Mouse (Mus musculus): Measurements from ENCODE around the gene Mdfi.
A peak's percentile ranks its signal among the peaks of the same experiment; 100 is the strongest.

Mdfi gene

DNA sequence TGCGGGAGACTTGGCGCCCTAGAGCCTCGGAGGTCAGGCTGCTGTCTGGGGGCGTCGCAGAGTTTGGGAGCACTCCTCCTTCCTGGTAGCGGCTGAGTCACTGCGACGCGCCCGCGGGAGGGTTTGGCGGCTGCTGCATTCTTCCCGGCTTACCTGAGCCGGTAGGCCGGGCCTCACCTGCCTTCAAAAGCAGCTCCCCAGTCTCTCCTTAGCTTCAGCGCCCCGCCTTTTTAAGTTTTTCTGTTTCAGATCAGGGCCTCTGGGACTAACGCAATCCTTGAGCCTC lies at the start of gene Mdfi:
Gene Mdfi (minus strand): TSS at position 210 of the 286 bp plus-strand sequence.
- peak; percentile 26 for DNase-seq (ENCODE audit: low spot score)

DNA sequence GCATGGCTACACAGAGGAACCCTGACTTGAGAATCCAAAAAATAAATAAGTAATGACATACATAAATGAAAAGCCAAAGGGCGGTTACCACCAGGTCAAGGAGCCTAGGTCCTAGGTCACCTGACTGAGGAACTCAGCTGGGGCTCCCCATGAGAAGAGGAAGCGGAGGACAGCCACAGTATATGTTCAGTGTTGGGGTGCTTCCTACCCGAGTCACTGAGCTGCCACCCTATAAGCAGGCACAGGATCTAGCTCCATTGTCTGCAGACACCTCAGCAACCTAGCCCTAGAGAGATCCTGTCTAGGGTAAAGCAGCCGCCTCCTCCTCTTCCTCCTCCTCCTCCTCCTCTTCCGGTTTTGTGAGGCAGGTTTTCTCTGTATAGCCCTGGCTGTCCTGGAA lies 48.6 kb upstream of the Mdfi start:
- no peak for DNase-seq (ENCODE audit: low spot score)

DNA sequence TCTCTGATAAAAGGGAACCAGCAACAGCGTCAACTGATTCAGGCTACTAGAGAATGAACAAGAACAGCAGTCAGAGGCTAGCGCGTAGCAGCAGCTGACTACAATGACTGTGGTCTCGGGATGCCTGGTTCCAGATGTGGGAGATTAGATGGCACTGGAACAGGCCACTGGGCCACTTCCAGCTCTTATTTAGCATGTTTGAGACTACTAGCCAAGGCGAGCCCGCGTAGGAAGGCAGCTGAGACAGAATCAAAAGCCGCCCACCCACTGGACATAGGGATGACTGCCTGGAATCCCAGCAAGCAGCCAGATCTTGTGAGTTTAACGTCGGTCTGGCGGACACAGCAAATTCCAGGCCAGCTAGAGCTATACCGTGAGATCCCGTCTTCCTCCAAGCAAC lies 46.8 kb upstream of the Mdfi start:
- DNase-seq (ENCODE audit: low spot score) = no peak

DNA sequence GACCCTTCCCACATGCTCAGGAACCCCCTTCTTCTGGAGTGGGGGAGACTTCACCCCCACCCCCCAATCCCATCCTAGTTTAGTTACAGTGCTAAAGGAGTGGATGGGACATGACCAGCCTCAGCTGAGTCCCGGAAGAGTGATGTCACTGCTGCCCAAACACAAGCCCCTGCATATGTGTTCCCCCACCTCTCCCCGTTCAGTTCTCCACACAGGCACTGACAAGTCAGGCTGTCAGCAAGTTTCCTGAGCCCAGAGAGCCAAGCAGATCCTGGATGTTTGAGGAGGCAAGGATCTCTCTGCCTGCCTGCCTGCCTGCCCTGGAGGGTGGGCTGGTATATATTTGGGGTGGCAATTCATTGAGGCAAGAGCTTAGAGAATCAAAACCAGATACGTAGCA lies 44.7 kb upstream of the Mdfi start:
- DNase-seq (ENCODE audit: low spot score) = no peak

DNA sequence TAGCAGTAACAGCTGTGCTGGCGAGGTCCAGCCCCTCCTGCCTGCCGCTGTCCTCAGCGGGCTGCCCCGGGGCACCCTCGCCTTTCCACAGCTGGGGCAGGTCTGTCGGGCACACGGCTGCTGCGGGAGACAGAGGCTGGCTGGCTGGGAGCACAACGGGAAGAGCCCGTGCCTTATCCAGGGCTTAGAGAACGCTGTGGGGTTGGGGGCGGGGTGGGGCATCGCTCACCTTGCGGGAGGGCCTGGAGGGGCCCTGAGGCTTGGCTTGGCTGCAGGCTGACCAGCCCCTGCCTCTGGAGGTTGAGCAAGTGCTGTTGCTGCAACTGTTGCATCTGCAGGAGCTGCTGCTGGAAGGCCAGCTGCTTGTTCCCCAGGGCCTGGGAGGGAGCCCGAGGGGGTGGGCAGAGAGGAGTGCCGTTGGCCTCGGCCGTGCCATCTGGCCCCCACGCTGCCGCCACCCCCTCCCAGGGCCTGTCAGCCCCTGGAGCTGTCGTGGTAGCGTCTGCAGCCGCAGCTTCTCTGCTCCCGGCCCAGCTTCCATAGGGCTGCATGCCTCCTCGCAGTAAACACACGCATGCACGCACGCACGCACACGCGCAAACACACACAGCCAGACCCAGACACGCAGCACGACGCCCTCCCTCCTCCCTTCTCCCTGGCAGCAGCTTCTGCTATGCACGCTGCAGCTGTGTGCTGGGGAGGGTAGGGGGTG lies 44.0 kb upstream of the Mdfi start:
- no peak for DNase-seq (ENCODE audit: low spot score)

DNA sequence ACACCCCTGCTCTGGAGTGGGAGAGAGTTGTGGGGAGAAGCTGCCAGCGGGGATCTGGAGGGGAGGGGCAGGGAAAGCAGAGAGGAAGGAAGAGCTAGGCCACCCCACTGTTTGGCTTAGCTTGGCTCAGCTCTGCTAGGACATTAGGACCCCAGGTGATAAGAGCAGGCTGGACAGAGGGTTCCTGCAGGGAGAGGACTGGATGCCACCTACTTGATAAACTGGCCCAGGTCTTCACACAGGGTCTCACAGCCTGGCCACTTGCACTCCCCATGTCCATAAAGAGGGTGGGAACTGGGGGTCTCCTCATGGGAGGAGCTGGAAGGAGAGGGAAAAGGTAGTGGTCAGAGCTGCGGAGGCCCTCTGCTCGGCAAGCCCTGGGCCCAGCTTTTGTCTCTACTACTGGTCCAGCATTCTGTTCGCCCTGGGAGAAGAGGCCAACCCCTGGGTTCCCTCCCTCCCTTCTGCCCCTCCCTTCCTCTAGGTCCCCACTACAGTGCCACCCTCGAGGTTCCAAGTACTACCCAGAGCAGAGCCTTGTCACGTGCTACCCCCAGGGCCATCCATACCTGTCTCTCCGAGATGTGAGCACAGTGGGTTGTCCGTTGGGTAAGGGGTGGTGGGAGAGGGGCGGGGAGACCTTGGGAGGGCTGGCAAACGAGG lies 43.4 kb upstream of the Mdfi start:
- DNase-seq (ENCODE audit: low spot score) = no peak

DNA sequence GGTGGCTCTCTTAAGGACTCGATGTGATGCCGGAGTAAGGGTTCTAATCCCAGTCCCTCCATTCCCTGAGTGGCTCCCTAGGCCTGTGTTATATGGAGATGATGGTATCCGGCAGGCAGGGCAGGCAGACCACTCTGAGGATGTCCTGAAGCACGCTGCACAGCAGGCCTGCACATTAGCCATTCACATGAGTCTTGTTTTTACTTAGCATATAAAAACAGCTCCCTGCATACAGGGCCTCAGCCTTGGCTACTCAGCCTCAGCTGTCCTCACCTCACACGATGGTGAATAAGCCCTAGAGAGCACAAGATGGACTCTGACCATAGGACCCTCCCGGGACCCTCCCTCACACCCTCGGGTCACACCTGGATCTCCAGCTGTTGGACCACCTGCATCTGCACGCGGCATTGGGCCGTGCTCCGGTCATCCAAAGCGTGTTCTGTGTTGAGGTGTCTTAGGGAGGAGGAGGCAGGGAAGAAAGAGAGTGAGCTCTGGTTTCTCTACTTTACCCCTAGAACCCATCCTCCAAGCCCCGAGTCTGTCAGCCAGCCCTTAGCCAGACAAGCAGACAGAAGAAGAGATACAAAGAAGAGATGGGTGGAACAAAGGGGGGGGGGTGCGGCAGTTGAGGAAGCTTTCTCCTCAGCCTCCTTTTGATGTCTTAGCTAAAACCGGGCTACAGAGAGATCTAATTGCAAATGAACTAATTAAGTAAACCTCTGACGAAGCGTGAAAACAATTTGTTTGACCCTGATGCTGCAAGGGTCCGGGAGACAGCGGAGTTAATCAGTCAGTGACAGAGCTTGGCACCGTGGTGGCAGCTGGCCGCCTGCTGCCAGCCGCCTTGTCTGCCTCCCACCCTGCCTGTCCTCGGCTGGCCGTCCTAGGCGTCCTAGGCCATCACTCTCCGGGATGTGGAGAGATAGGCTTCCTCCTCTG lies 42.6 kb upstream of the Mdfi start:
- no peak for DNase-seq (ENCODE audit: low spot score)

DNA sequence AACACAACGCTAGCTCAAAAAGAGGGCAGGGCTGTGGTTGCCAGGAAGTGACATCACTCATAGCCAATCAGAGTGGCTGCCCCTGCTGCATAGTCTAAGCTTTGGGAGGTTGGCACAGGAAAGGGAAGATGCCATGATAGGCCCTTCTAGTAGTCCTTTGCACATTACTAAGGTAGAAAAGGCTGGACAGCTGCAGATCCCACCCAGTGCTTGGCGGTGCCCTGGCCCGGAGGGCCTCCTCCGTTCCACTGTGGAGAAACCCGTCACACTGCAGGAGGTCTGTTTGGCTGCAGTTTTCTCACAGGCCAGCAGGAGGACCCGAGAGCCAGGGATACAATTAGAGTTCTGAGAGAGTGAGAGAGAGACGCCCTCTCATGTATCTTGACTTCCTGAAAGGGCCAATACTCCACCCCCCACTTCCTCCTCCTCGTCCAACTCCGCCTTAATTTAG lies 38.9 kb upstream of the Mdfi start:
- DNase-seq (ENCODE audit: low spot score) = peak; percentile 90

DNA sequence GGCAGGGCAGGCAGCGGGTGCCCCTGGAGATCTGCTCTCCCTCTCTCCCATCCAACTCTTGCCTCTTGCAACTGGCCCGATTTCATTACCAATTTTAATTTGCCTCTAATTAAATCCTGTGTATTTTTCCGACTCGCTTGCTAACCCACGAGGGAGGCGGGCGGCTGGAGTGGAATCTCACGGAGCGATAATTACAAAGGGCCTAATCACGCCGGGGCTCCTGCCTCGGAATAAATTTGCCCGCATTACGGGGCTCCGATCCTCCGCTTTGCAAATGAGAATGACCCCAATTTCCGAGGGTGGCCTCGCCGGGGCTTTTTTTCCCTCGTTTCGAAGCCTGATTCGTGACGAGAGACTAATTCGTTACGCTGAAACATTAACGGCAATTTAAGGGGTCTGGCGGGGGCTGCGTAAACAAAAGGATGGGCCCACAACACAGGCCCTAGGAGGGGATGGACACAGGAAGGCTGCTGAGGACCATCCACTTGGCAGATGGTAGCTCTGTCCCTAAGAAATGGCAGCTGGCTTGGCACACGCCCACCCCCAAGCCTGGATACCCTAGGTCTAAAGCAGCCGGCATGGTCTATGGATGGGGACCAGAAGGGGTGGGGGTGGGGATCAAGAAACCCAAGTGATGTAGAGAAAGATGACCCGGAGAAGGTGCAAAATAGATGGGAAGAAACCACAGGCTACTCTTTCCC lies 38.0 kb upstream of the Mdfi start:
- no peak for DNase-seq (ENCODE audit: low spot score)

DNA sequence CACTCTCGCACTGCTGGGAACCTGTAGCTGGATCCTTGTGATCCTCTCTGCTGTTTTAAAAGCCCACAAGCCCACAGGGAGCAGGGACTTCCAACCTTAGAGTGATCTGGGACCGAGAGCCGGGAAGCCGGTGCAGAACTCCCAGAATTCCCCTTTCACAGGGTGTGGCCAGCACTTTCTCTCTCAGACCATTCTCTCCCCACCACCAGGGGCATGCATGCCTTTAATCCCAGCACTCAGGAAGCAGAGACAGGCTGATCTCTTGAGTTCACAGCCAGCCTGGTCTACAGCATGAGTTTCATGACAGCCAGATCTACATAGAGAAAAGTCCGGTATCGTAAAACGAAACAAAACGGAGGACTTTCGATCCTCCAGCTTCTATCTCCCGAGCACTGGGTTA lies 35.4 kb upstream of the Mdfi start:
- no peak for DNase-seq (ENCODE audit: low spot score)

DNA sequence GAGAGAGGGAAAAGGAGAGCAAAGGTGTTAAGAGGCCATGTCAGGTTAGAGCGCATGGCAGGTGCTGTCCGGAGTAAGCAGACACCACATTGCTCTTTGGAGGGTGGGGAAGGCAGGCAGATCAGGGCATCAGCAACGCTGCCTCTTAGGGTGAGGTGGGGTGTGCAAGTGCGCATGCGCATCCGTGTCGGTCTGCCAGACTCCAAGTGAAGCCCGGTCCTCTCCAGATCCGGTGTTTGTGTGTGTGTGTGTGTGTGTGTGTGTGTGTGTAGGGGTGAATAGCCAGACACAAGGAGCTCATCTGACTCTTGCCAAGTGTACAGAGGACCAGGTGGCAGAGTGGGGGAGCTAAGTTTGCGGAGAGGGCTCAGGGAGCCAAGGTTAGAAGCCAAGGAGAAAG lies 31.5 kb upstream of the Mdfi start:
- DNase-seq (ENCODE audit: low spot score) = no peak

DNA sequence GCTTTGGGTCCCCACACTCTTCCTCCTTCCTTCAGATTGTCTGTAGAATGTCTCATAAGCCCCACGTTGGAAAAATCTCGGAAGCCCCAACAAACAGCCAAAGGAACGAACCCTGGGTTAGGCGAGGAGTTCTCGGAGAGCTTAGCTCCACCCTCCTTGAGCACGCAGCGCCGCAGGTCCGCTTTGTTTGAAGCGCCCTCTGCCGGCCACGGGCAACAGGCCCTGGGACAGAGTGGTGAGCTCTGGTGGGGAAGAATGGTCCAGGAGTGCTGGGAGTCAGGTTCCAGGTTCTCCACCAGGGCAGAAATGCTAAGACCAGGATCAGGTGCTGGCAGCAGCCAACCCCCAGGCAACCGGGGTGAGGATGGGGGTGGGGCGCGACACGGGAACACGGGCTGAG lies 30.0 kb upstream of the Mdfi start:
- DNase-seq (ENCODE audit: low spot score) = peak; percentile 88

DNA sequence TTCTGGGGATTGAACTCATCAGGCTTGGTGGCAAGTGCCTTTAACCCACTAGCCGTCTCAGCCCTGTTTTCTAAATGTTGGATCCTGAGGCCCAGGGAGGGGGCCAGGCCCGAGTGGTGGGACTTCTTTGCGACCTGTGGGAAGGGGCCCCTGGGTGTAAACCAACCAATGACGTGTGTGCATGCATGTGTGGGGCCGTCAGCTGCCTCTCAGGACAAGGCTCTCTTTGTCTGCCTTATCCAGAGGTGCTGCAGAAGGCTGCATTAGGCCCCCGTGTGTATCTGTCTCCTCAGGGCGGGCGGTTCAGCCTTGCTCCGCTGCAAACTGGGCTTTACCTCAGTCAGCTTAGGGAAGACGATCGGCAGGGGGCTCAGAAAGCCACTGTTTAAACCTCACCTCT lies 28.9 kb upstream of the Mdfi start:
- DNase-seq (ENCODE audit: low spot score) = no peak

DNA sequence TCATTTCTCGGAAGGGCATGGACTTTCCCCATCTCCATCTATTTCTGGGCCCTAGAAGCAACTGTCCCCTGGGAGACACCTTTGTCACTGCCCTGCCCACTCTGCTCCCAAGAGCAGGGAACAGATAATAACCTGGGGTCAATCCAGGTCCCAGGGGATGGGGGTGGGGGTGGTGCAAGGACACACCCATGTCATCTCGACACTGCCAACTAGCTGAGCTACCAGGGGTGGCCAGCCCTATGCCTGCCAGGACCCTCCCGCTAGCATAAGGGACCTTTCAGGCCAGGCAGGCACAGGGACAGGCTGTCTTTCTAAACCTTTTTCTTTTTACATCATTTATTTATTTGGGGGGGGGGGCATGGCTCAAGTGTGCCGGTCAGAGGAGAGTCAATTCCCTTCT lies 28.5 kb upstream of the Mdfi start:
- DNase-seq (ENCODE audit: low spot score) = no peak

DNA sequence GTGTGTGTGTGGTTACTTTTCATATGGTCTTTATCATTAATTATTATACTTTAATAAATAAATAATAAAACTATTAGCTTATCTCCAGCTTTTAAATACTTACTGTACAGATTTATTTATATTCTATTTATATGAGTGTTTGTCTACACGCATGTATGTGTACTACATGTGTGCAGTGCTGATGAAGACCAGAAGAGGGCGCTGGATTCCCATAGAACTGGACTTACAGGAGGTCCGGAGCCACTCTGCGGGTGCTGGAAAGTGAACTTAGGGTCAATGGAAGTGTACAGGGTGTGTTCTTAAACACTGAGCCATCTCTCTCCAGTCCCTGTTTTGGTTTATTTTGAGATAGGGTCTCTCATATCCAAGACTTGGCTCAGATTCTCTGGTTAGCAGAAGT lies 21.1 kb upstream of the Mdfi start:
- DNase-seq (ENCODE audit: low spot score) = no peak

DNA sequence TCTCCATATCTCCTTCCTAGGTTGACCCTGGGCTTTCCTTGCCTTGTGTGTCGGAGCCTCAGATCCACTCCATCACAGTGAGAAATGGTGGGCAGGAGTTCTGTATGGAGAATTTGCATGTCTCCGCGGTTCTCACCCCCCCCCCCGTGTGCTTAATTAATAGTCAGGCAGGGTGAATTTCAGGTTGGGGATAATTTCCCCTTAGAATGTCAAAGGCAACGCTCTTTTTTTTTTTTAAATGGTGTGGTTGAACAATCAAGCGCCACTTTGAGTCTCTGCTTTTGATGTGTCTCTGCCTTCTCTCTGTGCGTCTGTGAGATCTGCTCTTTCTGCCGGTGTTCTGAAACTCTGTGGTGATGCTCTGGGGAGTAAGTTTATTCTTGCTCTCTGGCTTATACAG lies 20.4 kb upstream of the Mdfi start:
- no peak for DNase-seq (ENCODE audit: low spot score)

DNA sequence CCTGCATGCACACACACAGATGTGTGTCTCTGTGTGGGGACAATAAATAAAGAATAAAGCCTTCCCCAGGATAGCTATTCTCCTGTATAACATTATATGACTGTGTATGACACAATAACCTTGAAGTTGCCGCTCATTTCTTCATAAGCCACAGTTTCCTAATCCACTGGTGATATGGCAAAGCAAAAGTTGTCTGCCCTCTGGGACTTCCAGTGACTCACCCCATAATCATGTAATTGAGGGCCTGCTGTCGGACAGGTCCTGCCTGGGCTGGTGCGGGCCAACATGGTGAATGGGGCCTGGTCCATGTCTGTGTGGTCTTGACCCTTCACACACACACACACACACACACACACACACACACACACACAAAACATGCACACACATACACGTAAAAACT lies 19.3 kb upstream of the Mdfi start:
- DNase-seq (ENCODE audit: low spot score) = no peak

DNA sequence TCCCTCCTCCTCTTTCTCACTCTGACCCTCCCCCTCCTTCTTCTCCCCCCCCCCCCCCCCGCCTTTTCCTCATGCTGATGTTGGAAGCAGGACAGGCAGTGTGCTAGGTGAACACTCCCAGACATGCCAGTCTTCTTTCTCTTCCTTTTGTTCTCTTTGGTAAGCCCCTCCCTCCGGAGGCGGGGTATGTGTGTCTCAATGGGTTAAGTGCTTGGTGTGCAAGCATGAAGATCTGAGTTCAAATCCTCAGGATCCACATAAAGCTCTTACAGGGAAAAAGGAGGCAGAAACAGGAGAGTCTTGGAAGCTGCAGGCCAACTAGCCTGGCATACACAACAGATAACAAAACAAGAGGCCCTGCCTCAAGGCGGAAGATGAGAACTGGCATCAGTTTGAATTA lies 18.8 kb upstream of the Mdfi start:
- no peak for DNase-seq (ENCODE audit: low spot score)

DNA sequence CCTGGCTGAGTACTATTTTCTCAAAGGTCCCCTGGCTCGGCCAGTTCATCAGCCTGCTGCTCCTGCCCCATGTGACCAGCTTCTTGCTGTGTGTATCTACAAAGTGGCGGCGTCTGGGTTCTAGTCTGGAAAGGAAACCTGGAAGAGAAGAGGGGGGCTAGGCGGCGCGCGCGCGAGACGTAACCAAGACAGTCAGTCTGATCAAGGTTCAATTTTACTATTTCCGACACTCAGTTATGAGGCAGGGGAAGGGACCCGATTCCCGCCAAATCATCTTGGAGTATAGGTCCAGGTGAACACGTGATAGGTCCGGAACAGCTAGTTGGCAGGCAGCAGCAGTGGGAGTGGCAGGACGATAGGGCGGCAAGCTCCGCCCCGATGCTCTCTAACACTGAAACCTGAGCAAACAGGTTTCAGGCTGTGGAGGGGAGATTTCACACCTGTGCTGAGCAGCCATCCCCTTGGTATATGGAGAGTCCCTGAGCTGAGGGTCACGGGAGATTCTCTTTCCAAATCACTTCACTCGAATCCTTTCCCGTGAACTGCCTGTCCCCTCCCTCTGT lies 17.4 kb upstream of the Mdfi start:
- peak; percentile 44 for DNase-seq (ENCODE audit: low spot score)

DNA sequence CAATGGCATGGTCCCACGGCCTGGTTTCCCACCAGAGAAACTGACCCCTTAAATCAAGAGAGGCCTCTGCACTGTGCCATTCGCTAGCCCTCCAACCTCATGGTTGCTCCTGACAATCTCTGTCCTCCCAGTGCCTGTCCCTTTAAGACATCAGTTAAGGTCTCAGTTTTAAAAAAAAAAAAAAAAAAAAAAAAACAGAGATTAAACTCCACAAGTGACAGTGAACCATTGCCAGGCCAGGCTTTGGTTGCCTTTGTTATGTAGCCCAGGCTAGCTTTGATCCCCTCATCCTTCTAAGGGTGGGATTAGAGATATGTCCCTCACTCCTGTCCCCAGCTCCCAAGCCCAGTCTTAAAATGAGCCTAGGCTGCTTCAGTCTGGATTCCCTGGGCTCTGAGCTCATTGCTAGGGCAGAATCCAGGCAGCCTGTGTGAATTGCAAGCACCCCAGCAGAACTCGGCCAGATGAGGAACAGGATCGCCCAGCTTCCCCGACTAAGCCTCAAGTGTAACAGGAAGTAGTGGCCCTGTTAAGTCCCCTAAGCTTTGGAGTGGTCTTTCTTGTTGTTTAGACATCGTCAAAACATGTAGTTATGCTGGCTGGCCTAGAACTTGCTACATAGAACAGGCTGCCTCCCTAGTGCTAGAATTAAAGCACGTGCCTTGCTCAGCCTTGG lies 16.3 kb upstream of the Mdfi start:
- DNase-seq (ENCODE audit: low spot score) = no peak

DNA sequence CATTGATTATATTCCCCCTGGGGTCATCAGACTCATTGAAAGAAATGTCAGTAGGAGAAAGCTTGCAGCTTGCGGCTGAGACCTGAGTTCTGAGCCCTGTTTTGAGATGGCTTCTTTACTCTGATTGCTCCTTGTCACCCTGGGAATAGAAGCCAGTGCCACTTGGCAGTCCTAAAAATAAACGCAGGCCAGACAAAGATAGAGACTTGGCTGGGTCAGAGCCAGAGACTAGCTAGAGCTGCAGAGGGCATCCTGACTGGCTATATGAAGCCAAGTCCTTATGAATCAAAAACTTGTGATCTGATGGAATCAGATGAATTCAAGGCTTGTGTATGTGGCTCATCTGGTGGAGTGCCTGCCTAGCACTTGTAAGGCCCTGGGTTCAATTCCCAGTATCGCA lies 15.5 kb upstream of the Mdfi start:
- no peak for DNase-seq (ENCODE audit: low spot score)

DNA sequence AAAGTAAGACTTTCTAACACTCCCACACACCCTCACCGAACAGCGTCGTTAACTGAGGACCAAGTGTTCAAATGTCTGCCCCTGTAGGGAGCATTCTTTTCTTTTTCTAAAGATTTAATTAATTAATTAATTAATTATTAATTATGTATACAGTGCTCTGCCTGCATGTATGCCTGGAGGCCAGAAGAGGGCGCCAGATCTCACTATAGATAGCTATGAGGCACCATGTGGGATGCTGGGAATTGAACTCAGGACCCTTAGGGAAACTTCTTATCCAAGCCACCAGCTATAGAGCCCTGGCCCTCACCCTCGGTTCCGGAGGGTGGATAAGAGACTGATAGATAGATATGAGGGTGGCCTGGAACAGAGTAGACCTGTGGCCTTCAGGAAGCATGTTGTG lies 13.5 kb upstream of the Mdfi start:
- DNase-seq (ENCODE audit: low spot score) = no peak

Data from lung, postnatal 25 days (tissue).